In genomic region chr7:25181331-25181790, GRCm38 (mm10) we compare ENCODE assay signal across 8 mouse cellular contexts. TPM values are rescaled to one million over a fixed set of nuclear protein-coding genes. Genes with fewer than 3 reads are reported as not detected.
DNase-seq lines count a peak whose midpoint lies in the region; ATAC-seq lines count a peak whose summit lies in the region.

No protein-coding gene starts in this region.

- H3K27me3 ChIP-seq in embryonic facial prominence, embryonic 10.5 days (replicated peaks; ENCODE audit: low read depth, poor library complexity, severe bottlenecking): peaks cover 95% of the 10 kb centered on the region
- H3K27me3 ChIP-seq in midbrain, embryonic 16.5 days (ENCODE audit: control insufficient read depth, insufficient read depth, low read depth, low read length): no peaks in the 10 kb centered on the region; the same call in 1 of the 2 replicates

- peak overlapping the region; percentile 49 for H3K9ac ChIP-seq in midbrain, embryonic 16.5 days (ENCODE audit: low read depth, low read length)

- under 1% methylated on average over 15 of the region's 15 CpGs for WGBS in embryonic facial prominence, embryonic 10.5 days
- WGBS in midbrain, embryonic 16.5 days: 4% methylated on average over 14 of the region's 15 CpGs

- intact Hi-C loops in heart, postnatal 14 days (cut with DNase I): no loop called here

- no peak for ATAC-seq in midbrain, embryonic 16.5 days

- H3K27ac ChIP-seq in embryonic facial prominence, embryonic 10.5 days (replicated peaks): no peak overlapping the region
- no peak overlapping the region for H3K27ac ChIP-seq in midbrain, embryonic 16.5 days (ENCODE audit: low read length)

- H3K4me1 ChIP-seq in embryonic facial prominence, embryonic 10.5 days: peaks cover 42% of the 10 kb centered on the region
- H3K4me1 ChIP-seq in midbrain, embryonic 16.5 days (ENCODE audit: control insufficient read depth, insufficient read depth, low read length): peaks cover 37% of the 10 kb centered on the region

- no peaks in the 10 kb centered on the region for H3K9me3 ChIP-seq in embryonic facial prominence, embryonic 10.5 days
- no peaks in the 10 kb centered on the region for H3K9me3 ChIP-seq in midbrain, embryonic 16.5 days (replicated peaks; ENCODE audit: control insufficient read depth, low read length, poor library complexity, severe bottlenecking)

- H3K4me2 ChIP-seq in midbrain, embryonic 16.5 days (ENCODE audit: low read length): peak overlapping the region; percentile 92

- peak overlapping the region; percentile 36 for H3K4me3 ChIP-seq in embryonic facial prominence, embryonic 10.5 days
- H3K4me3 ChIP-seq in midbrain, embryonic 16.5 days (ENCODE audit: low read depth, low read length): peak overlapping the region; percentile 28

- H3K36me3 ChIP-seq in embryonic facial prominence, embryonic 10.5 days (replicated peaks): no peaks in the 10 kb centered on the region
- no peaks in the 10 kb centered on the region for H3K36me3 ChIP-seq in midbrain, embryonic 16.5 days (ENCODE audit: control insufficient read depth, insufficient read depth, low read length)

- peak; percentile 93 for DNase-seq in heart, adult 11 months
- no peak for DNase-seq in heart, adult 8-10 months (ENCODE audit: low spot score)
- DNase-seq in NIH3T3 (ENCODE audit: low read depth) (peak; percentile 20), liver (peak; percentile 54)
- DNase-seq in embryonic facial prominence, embryonic 10.5 days (ENCODE audit: low spot score): peak; percentile 74
- DNase-seq in heart, postnatal 14 days: peak; percentile 30 to 50
- peak; percentile 62 for DNase-seq in thymus, postnatal 0 days (ENCODE audit: low spot score)

RNA-seq across cellular contexts. Expression of gene Pou2f2, which starts 1.8 kb away (rescaled TPM):
- under 1 TPM; 0.49 to 0.72 (median 0.55) TPM for total RNA-seq in heart, adult 8-10 months (2022)
- polyA plus RNA-seq in embryonic facial prominence, embryonic 10.5 days (2016; fragmentation: Nextera tagmentation; extraction: Ambion mirVana): 4.9 and 6.2 TPM in 2 replicates
- under 1 TPM; 0.44 to 0.60 TPM for total RNA-seq in heart, postnatal 14 days (2021)
- polyA plus RNA-seq in midbrain, embryonic 16.5 days (2015; fragmentation: Nextera tagmentation; extraction: Ambion mirVana): 42.9 and 56.4 TPM in 2 replicates
- 1.5 and 1.9 TPM in 2 replicates for polyA plus RNA-seq in thymus, postnatal 0 days (2015; fragmentation: Nextera tagmentation; extraction: Ambion mirVana)

RNA-seq across cellular contexts. Expression of gene Dedd2, which starts 39.1 kb away (rescaled TPM):
- total RNA-seq in heart, adult 8-10 months (2022): 10 to 100 TPM; 14.0 to 23.0 (median 17.2) TPM
- polyA plus RNA-seq in embryonic facial prominence, embryonic 10.5 days (2016; fragmentation: Nextera tagmentation; extraction: Ambion mirVana): 11.3 and 12.0 TPM in 2 replicates
- total RNA-seq in heart, postnatal 14 days (2021): 10 to 100 TPM; 17.9 to 19.2 TPM
- 14.1 and 14.6 TPM in 2 replicates for polyA plus RNA-seq in midbrain, embryonic 16.5 days (2015; fragmentation: Nextera tagmentation; extraction: Ambion mirVana)
- 28.4 and 32.8 TPM in 2 replicates for polyA plus RNA-seq in thymus, postnatal 0 days (2015; fragmentation: Nextera tagmentation; extraction: Ambion mirVana)

RNA-seq across cellular contexts. Expression of gene Zfp526, which starts 39.9 kb away (rescaled TPM):
- 10 to 100 TPM in 2 of 4 experiments, 1 to 10 TPM in 2; 9.0 to 12.3 (median 9.9) TPM for total RNA-seq in heart, adult 8-10 months (2022)
- 2.7 and 3.3 TPM in 2 replicates for polyA plus RNA-seq in embryonic facial prominence, embryonic 10.5 days (2016; fragmentation: Nextera tagmentation; extraction: Ambion mirVana)
- total RNA-seq in heart, postnatal 14 days (2021): 1 to 10 TPM; 8.0 to 9.1 TPM
- 1.7 TPM in 2 replicates for polyA plus RNA-seq in midbrain, embryonic 16.5 days (2015; fragmentation: Nextera tagmentation; extraction: Ambion mirVana)
- polyA plus RNA-seq in thymus, postnatal 0 days (2015; fragmentation: Nextera tagmentation; extraction: Ambion mirVana): 2.7 and 3.1 TPM in 2 replicates

RNA-seq across cellular contexts. Expression of gene Gsk3a, which starts 56.3 kb away (rescaled TPM):
- total RNA-seq in heart, adult 8-10 months (2022): 10 to 100 TPM; 66.1 to 71.3 (median 68.3) TPM
- 10.6 and 10.7 TPM in 2 replicates for polyA plus RNA-seq in embryonic facial prominence, embryonic 10.5 days (2016; fragmentation: Nextera tagmentation; extraction: Ambion mirVana)
- total RNA-seq in heart, postnatal 14 days (2021): 10 to 100 TPM; 58.6 to 66.6 TPM
- polyA plus RNA-seq in midbrain, embryonic 16.5 days (2015; fragmentation: Nextera tagmentation; extraction: Ambion mirVana): 16.2 and 17.8 TPM in 2 replicates
- polyA plus RNA-seq in thymus, postnatal 0 days (2015; fragmentation: Nextera tagmentation; extraction: Ambion mirVana): 16.7 and 17.5 TPM in 2 replicates
